ENCODE assay signal across 13 mouse cellular contexts in genomic region chr4:9014986-9015385, GRCm38 (mm10).
A peak's percentile ranks its signal among the peaks of the same experiment; 100 is the strongest.
DNase-seq lines count a peak whose midpoint lies in the region; ATAC-seq and TF ChIP-seq lines count a peak whose summit lies in the region.
"Had no signal": no experiment of that assay in that cellular context is flagged by ENCODE, and none has a peak within 500 bp of the region (broad histone marks: within the 10 kb centered on the region; RNA-seq: fewer than 3 reads in every experiment).

No protein-coding gene starts in this region.

- TF ChIP-seq EP300 in heart, adult 2 months (IDR thresholded peaks at IDR 0.05; ENCODE audit: insufficient read depth, low read depth, low read length): no peak
- TF ChIP-seq EP300 in liver, postnatal 0 days (IDR thresholded peaks at IDR 0.05; ENCODE audit: low read depth): no peak

- H3K27ac ChIP-seq in cerebellum, adult 2 months (ENCODE audit: insufficient read depth, low read length): peak overlapping the region; percentile 95
- H3K27ac ChIP-seq in heart, embryonic 12.5 days (ENCODE audit: poor library complexity, severe bottlenecking): peak overlapping the region; percentile 83
- H3K27ac ChIP-seq in heart, adult 2 months: no peak overlapping the region
- peak overlapping the region; percentile 67; the same call in 1 of the 2 replicates for H3K27ac ChIP-seq in liver, postnatal 0 days (ENCODE audit: low read depth)
- no peak overlapping the region for H3K27ac ChIP-seq in liver, embryonic 12.5 days

- TF ChIP-seq POLR2A in cerebellum, adult 2 months (IDR thresholded peaks at IDR 0.05; ENCODE audit: borderline replicate concordance, insufficient read depth, low read length): no peak
- TF ChIP-seq POLR2A in heart, adult 2 months (IDR thresholded peaks at IDR 0.05; ENCODE audit: insufficient read depth, low read depth, low read length): no peak
- no peak for TF ChIP-seq POLR2A in lung, adult 2 months (IDR thresholded peaks at IDR 0.05; ENCODE audit: borderline replicate concordance, extremely low read depth, low read depth, low read length)

- no peak for TF ChIP-seq CTCF in cerebellum, adult 2 months (IDR thresholded peaks at IDR 0.05; ENCODE audit: borderline replicate concordance, insufficient read depth, low read depth, low read length)
- TF ChIP-seq CTCF in heart, adult 2 months (IDR thresholded peaks at IDR 0.05): no peak
- TF ChIP-seq CTCF in liver, postnatal 0 days (IDR thresholded peaks at IDR 0.05; ENCODE audit: low read depth): no peak
- no peak for TF ChIP-seq CTCF in lung, adult 2 months (IDR thresholded peaks at IDR 0.05; ENCODE audit: insufficient read depth, low read length)

- DNase-seq in cerebellum, adult 2 months: peak; percentile 39 to 55
- no peak for DNase-seq in heart, adult 2 months
- no peak for DNase-seq in liver, postnatal 0 days
- peak; percentile 44 to 56 for DNase-seq in cerebellum, postnatal 25 days
- DNase-seq in lung, adult 2 months: no peak
- DNase-seq: liver, embryonic 13.5 days; right cerebral cortex, postnatal 14 days had no signal

- WGBS in cerebellum, adult 2 months: 18% methylated on average over 4 of the region's 4 CpGs
- 74% methylated on average over 4 of the region's 4 CpGs for WGBS in heart, embryonic 12.5 days
- 56% methylated on average over 4 of the region's 4 CpGs for WGBS in heart, adult 2 months
- 59% methylated on average over 4 of the region's 4 CpGs for WGBS in liver, postnatal 0 days (ENCODE audit: insufficient replicate concordance)
- WGBS in liver, embryonic 12.5 days (ENCODE audit: insufficient replicate concordance): 65% methylated on average over 4 of the region's 4 CpGs
- 71% methylated on average over 4 of the region's 4 CpGs for WGBS in lung, adult 2 months

- intact Hi-C loops in heart, adult 2 months (cut with DNase I): loop anchor here (5.0 kb wide), 1 partner anchor 103 kb away; no protein-coding TSS in a partner anchor

- no peak overlapping the region for H3K9ac ChIP-seq in heart, embryonic 12.5 days
- no peak overlapping the region for H3K9ac ChIP-seq in heart, adult 2 months (ENCODE audit: low read depth, low read length)
- H3K9ac ChIP-seq in liver, postnatal 0 days (replicated peaks): no peak overlapping the region
- H3K9ac ChIP-seq in liver, embryonic 12.5 days: no peak overlapping the region
- H3K9ac ChIP-seq: kidney, embryonic 15.5 days; liver, embryonic 13.5 days had no signal

- H3K4me3 ChIP-seq in cerebellum, adult 2 months (replicated peaks; ENCODE audit: insufficient read depth, low read depth, low read length): no peak overlapping the region
- H3K4me3 ChIP-seq in heart, embryonic 12.5 days: no peak overlapping the region
- no peak overlapping the region for H3K4me3 ChIP-seq in heart, adult 2 months
- H3K4me3 ChIP-seq in liver, postnatal 0 days (ENCODE audit: low read depth, low read length): no peak overlapping the region
- H3K4me3 ChIP-seq in liver, embryonic 12.5 days: no peak overlapping the region
- H3K4me3 ChIP-seq in lung, adult 2 months (replicated peaks; ENCODE audit: extremely low read depth, low read depth, low read length): no peak overlapping the region
- H3K4me3 ChIP-seq: forebrain, embryonic 10.5 days; kidney, embryonic 15.5 days; limb, embryonic 10.5 days; liver, embryonic 13.5 days had no signal

- H3K27me3 ChIP-seq in cerebellum, adult 2 months (ENCODE audit: control insufficient read depth, insufficient read depth, low read length): no peaks in the 10 kb centered on the region
- H3K27me3 ChIP-seq in heart, embryonic 12.5 days (replicated peaks): no peaks in the 10 kb centered on the region
- H3K27me3 ChIP-seq in heart, adult 2 months (ENCODE audit: control insufficient read depth, insufficient read depth, low read length): no peaks in the 10 kb centered on the region
- no peaks in the 10 kb centered on the region for H3K27me3 ChIP-seq in liver, postnatal 0 days (ENCODE audit: insufficient read depth, low read length)
- no peaks in the 10 kb centered on the region for H3K27me3 ChIP-seq in liver, embryonic 12.5 days (replicated peaks)
- H3K27me3 ChIP-seq: liver, embryonic 13.5 days had no signal

- H3K36me3 ChIP-seq in heart, embryonic 12.5 days: no peaks in the 10 kb centered on the region
- H3K36me3 ChIP-seq in heart, adult 2 months (ENCODE audit: control insufficient read depth, insufficient read depth, low read length): no peaks in the 10 kb centered on the region
- no peaks in the 10 kb centered on the region for H3K36me3 ChIP-seq in liver, postnatal 0 days (replicated peaks; ENCODE audit: insufficient read depth, low read length)
- H3K36me3 ChIP-seq in liver, embryonic 12.5 days: no peaks in the 10 kb centered on the region
- H3K36me3 ChIP-seq: forebrain, embryonic 10.5 days; kidney, embryonic 15.5 days; limb, embryonic 10.5 days; liver, embryonic 13.5 days had no signal

- no peaks in the 10 kb centered on the region for H3K9me3 ChIP-seq in heart, embryonic 12.5 days (replicated peaks)
- H3K9me3 ChIP-seq in liver, postnatal 0 days (ENCODE audit: low read length): no peaks in the 10 kb centered on the region
- no peaks in the 10 kb centered on the region for H3K9me3 ChIP-seq in liver, embryonic 12.5 days (replicated peaks)
- H3K9me3 ChIP-seq: forebrain, embryonic 10.5 days; kidney, embryonic 15.5 days; limb, embryonic 10.5 days; liver, embryonic 13.5 days had no signal

- H3K4me1 ChIP-seq in cerebellum, adult 2 months (ENCODE audit: control insufficient read depth, insufficient read depth, low read length): peaks cover 66% of the 10 kb centered on the region
- H3K4me1 ChIP-seq in heart, embryonic 12.5 days (replicated peaks): peaks cover 35% of the 10 kb centered on the region
- H3K4me1 ChIP-seq in heart, adult 2 months (ENCODE audit: control insufficient read depth, insufficient read depth, low read length): peaks cover 7% of the 10 kb centered on the region
- 0 out of 2 replicates have a peak, but pooled peaks cover 6% of the 10 kb centered on the region for H3K4me1 ChIP-seq in liver, postnatal 0 days (ENCODE audit: insufficient read depth)
- peaks cover 5% of the 10 kb centered on the region for H3K4me1 ChIP-seq in liver, embryonic 12.5 days
- peaks cover 11% of the 10 kb centered on the region for H3K4me1 ChIP-seq in lung, adult 2 months (ENCODE audit: control insufficient read depth, insufficient read depth, low read length)
- H3K4me1 ChIP-seq: liver, embryonic 13.5 days had no signal

- H3K79me2 ChIP-seq in heart, adult 2 months (replicated peaks; ENCODE audit: control insufficient read depth, insufficient read depth, low read length): no peaks in the 10 kb centered on the region

- H3K4me2 ChIP-seq in heart, embryonic 12.5 days: no peak overlapping the region
- H3K4me2 ChIP-seq in liver, postnatal 0 days (ENCODE audit: low read depth, low read length): no peak overlapping the region
- no peak overlapping the region for H3K4me2 ChIP-seq in liver, embryonic 12.5 days
- H3K4me2 ChIP-seq: liver, embryonic 13.5 days had no signal

- ATAC-seq in cerebellum, adult (ENCODE audit: insufficient number of reproducible peaks, low FRiP score, low TSS enrichment): no peak
- no peak for ATAC-seq in heart, embryonic 12.5 days (ENCODE audit: insufficient number of reproducible peaks, low FRiP score)
- no peak for ATAC-seq in liver, postnatal 0 days
- no peak for ATAC-seq in liver, embryonic 12.5 days

Comparison
In these comparisons a context has a peak if more than half of its experiments do, and no peak if none do; other contexts are left out.
1. H3K27ac ChIP-seq: peak in cerebellum, adult 2 months (single experiment), heart, embryonic 12.5 days (single experiment) and liver, postnatal 0 days (single experiment); none in heart, adult 2 months (single experiment) and liver, embryonic 12.5 days (single experiment).
2. DNase-seq: peak in cerebellum, adult 2 months (2 of 2) and cerebellum, postnatal 25 days (2 of 2); none in heart, adult 2 months (0 of 2), liver, postnatal 0 days (single experiment) and lung, adult 2 months (single experiment).